Mouse (Mus musculus): ENCODE data around the gene Crim1. TPM values are rescaled to one million over a fixed set of nuclear protein-coding genes. Genes with fewer than 3 reads are reported as not detected.

Gene Crim1
- polyA plus RNA-seq, 1 experiment from 2014 or later, result 4.4 TPM

GRCm38 (mm10) chr17:78216526-78216925, 16.5 kb downstream of the Crim1 start:
- H3K4me3 ChIP-seq, result no peak overlapping the region
- no peaks in the 10 kb centered on the region for H3K9me3 ChIP-seq
- no peak overlapping the region for H3K27ac ChIP-seq
- H3K9ac ChIP-seq, result no peak overlapping the region
- H3K4me2 ChIP-seq, result no peak overlapping the region
- H3K36me3 ChIP-seq, result no peaks in the 10 kb centered on the region
- WGBS, result 63% methylated on average over 3 of the region's 3 CpGs
- ATAC-seq (ENCODE audit: borderline replicate concordance, extremely low read depth, low FRiP score, low TSS enrichment), result no peak
- H3K27me3 ChIP-seq, result peaks cover 14% of the 10 kb centered on the region; the same call in 1 of the 2 replicates
- peaks cover 42% of the 10 kb centered on the region for H3K4me1 ChIP-seq

GRCm38 (mm10) chr17:78217406-78217805, 17.4 kb downstream of the Crim1 start:
- Histone ChIP-seq H3K27me3 (peaks cover 14% of the 10 kb centered on the region; the same call in 1 of the 2 replicates), H3K4me2 (no peak overlapping the region), H3K4me3 (no peak overlapping the region), H3K9ac (no peak overlapping the region), H3K36me3 (no peaks in the 10 kb centered on the region), H3K27ac (no peak overlapping the region), H3K4me1 (peaks cover 47% of the 10 kb centered on the region), H3K9me3 (no peaks in the 10 kb centered on the region)
- 67% methylated on average over 6 of the region's 6 CpGs for WGBS
- ATAC-seq (ENCODE audit: borderline replicate concordance, extremely low read depth, low FRiP score, low TSS enrichment), result no peak

- WGBS, result 64% methylated on average over 10 of the region's 10 CpGs
- Histone ChIP-seq H3K4me3 (no peak overlapping the region), H3K4me2 (0 out of 2 replicates have a peak overlapping the region, but pooled peaks have one; percentile 8), H3K27me3 (peaks cover 9% of the 10 kb centered on the region; the same call in 1 of the 2 replicates), H3K36me3 (no peaks in the 10 kb centered on the region), H3K9me3 (no peaks in the 10 kb centered on the region), H3K9ac (no peak overlapping the region), H3K27ac (no peak overlapping the region), H3K4me1 (peaks cover 45% of the 10 kb centered on the region)
- peak; percentile 29; the same call in 1 of the 2 replicates for ATAC-seq (ENCODE audit: borderline replicate concordance, extremely low read depth, low FRiP score, low TSS enrichment)
These were observed 18.6 kb downstream of the Crim1 start for GRCm38 (mm10) chr17:78218506-78219232.

- peak; percentile 35; the same call in 1 of the 2 replicates for ATAC-seq (ENCODE audit: borderline replicate concordance, extremely low read depth, low FRiP score, low TSS enrichment)
- WGBS, result 24% methylated on average over 8 of the region's 8 CpGs
- no peak overlapping the region for H3K27ac ChIP-seq
- no peak overlapping the region for H3K9ac ChIP-seq
- H3K36me3 ChIP-seq, result no peaks in the 10 kb centered on the region
- H3K4me3 ChIP-seq, result no peak overlapping the region
- no peak overlapping the region for H3K4me2 ChIP-seq
- H3K27me3 ChIP-seq, result peaks cover 20% of the 10 kb centered on the region; the same call in 1 of the 2 replicates
- H3K9me3 ChIP-seq, result no peaks in the 10 kb centered on the region
- H3K4me1 ChIP-seq, result peaks cover 44% of the 10 kb centered on the region
These were observed 21.1 kb downstream of the Crim1 start for GRCm38 (mm10) chr17:78221007-78221642.

- no peak overlapping the region for H3K9ac ChIP-seq
- WGBS, result 91% methylated on average over 1 of the region's 1 CpGs
- H3K27me3 ChIP-seq, result peaks cover 21% of the 10 kb centered on the region; the same call in 1 of the 2 replicates
- no peaks in the 10 kb centered on the region for H3K9me3 ChIP-seq
- H3K4me2 ChIP-seq, result no peak overlapping the region
- no peak overlapping the region for H3K4me3 ChIP-seq
- peaks cover 37% of the 10 kb centered on the region for H3K4me1 ChIP-seq
- no peak overlapping the region for H3K27ac ChIP-seq
- H3K36me3 ChIP-seq, result no peaks in the 10 kb centered on the region
- no peak for ATAC-seq (ENCODE audit: borderline replicate concordance, extremely low read depth, low FRiP score, low TSS enrichment)
These were observed 21.8 kb downstream of the Crim1 start for GRCm38 (mm10) chr17:78221860-78222259.

GRCm38 (mm10) chr17:78223988-78224387, 23.9 kb downstream of the Crim1 start:
- Histone ChIP-seq H3K27me3 (peaks cover 21% of the 10 kb centered on the region; the same call in 1 of the 2 replicates), H3K9me3 (no peaks in the 10 kb centered on the region), H3K4me2 (no peak overlapping the region), H3K4me3 (no peak overlapping the region), H3K36me3 (no peaks in the 10 kb centered on the region), H3K27ac (no peak overlapping the region), H3K4me1 (peaks cover 26% of the 10 kb centered on the region), H3K9ac (no peak overlapping the region)
- WGBS, result 35% methylated on average over 10 of the region's 10 CpGs
- no peak for ATAC-seq (ENCODE audit: borderline replicate concordance, extremely low read depth, low FRiP score, low TSS enrichment)

GRCm38 (mm10) chr17:78225547-78225946, 25.5 kb downstream of the Crim1 start:
- no peaks in the 10 kb centered on the region for H3K36me3 ChIP-seq
- no peak overlapping the region for H3K4me2 ChIP-seq
- WGBS, result 59% methylated on average over 5 of the region's 5 CpGs
- peaks cover 23% of the 10 kb centered on the region for H3K4me1 ChIP-seq
- no peak overlapping the region for H3K27ac ChIP-seq
- H3K9ac ChIP-seq, result no peak overlapping the region
- ATAC-seq (ENCODE audit: borderline replicate concordance, extremely low read depth, low FRiP score, low TSS enrichment), result no peak
- no peak overlapping the region for H3K4me3 ChIP-seq
- H3K9me3 ChIP-seq, result no peaks in the 10 kb centered on the region
- H3K27me3 ChIP-seq, result peaks cover 21% of the 10 kb centered on the region; the same call in 1 of the 2 replicates

- H3K36me3 ChIP-seq, result no peaks in the 10 kb centered on the region
- H3K9me3 ChIP-seq, result no peaks in the 10 kb centered on the region
- no peak overlapping the region for H3K4me2 ChIP-seq
- peaks cover 15% of the 10 kb centered on the region; the same call in 1 of the 2 replicates for H3K4me1 ChIP-seq
- 73% methylated on average over 3 of the region's 3 CpGs for WGBS
- no peak overlapping the region for H3K9ac ChIP-seq
- H3K27me3 ChIP-seq, result peaks cover 16% of the 10 kb centered on the region; the same call in 1 of the 2 replicates
- ATAC-seq (ENCODE audit: borderline replicate concordance, extremely low read depth, low FRiP score, low TSS enrichment), result no peak
- H3K4me3 ChIP-seq, result no peak overlapping the region
- no peak overlapping the region for H3K27ac ChIP-seq
These were observed 27.2 kb downstream of the Crim1 start for GRCm38 (mm10) chr17:78227211-78227610.

GRCm38 (mm10) chr17:78231567-78231966, 31.5 kb downstream of the Crim1 start:
- Histone ChIP-seq H3K9ac (no peak overlapping the region), H3K27me3 (peaks cover 4% of the 10 kb centered on the region; the same call in 1 of the 2 replicates), H3K27ac (no peak overlapping the region), H3K36me3 (no peaks in the 10 kb centered on the region), H3K9me3 (no peaks in the 10 kb centered on the region), H3K4me2 (no peak overlapping the region), H3K4me1 (0 out of 2 replicates have a peak, but pooled peaks cover 5% of the 10 kb centered on the region), H3K4me3 (no peak overlapping the region)
- WGBS, result 84% methylated on average over 5 of the region's 5 CpGs
- ATAC-seq (ENCODE audit: borderline replicate concordance, extremely low read depth, low FRiP score, low TSS enrichment), result no peak

GRCm38 (mm10) chr17:78232703-78233102, 32.7 kb downstream of the Crim1 start:
- 69% methylated on average over 13 of the region's 13 CpGs for WGBS
- ATAC-seq (ENCODE audit: borderline replicate concordance, extremely low read depth, low FRiP score, low TSS enrichment), result no peak
- no peak overlapping the region for H3K4me3 ChIP-seq
- no peaks in the 10 kb centered on the region for H3K9me3 ChIP-seq
- H3K9ac ChIP-seq, result no peak overlapping the region
- H3K4me2 ChIP-seq, result no peak overlapping the region
- H3K27ac ChIP-seq, result no peak overlapping the region
- 0 out of 2 replicates have a peak, but pooled peaks cover 5% of the 10 kb centered on the region for H3K4me1 ChIP-seq
- no peaks in the 10 kb centered on the region for H3K36me3 ChIP-seq
- peaks cover 4% of the 10 kb centered on the region; the same call in 1 of the 2 replicates for H3K27me3 ChIP-seq

GRCm38 (mm10) chr17:78233873-78234272, 33.8 kb downstream of the Crim1 start:
- Histone ChIP-seq H3K9ac (no peak overlapping the region), H3K27me3 (peaks cover 4% of the 10 kb centered on the region; the same call in 1 of the 2 replicates), H3K4me1 (0 out of 2 replicates have a peak, but pooled peaks cover 5% of the 10 kb centered on the region), H3K4me2 (no peak overlapping the region), H3K27ac (no peak overlapping the region), H3K36me3 (no peaks in the 10 kb centered on the region), H3K4me3 (no peak overlapping the region), H3K9me3 (no peaks in the 10 kb centered on the region)
- 75% methylated on average over 6 of the region's 6 CpGs for WGBS
- ATAC-seq (ENCODE audit: borderline replicate concordance, extremely low read depth, low FRiP score, low TSS enrichment), result no peak

GRCm38 (mm10) chr17:78236126-78236525, 36.1 kb downstream of the Crim1 start:
- no peak overlapping the region for H3K4me2 ChIP-seq
- no peaks in the 10 kb centered on the region for H3K36me3 ChIP-seq
- 0 out of 2 replicates have a peak, but pooled peaks cover 5% of the 10 kb centered on the region for H3K4me1 ChIP-seq
- no peak overlapping the region for H3K4me3 ChIP-seq
- H3K9ac ChIP-seq, result no peak overlapping the region
- no peak overlapping the region for H3K27ac ChIP-seq
- no peak for ATAC-seq (ENCODE audit: borderline replicate concordance, extremely low read depth, low FRiP score, low TSS enrichment)
- H3K9me3 ChIP-seq, result no peaks in the 10 kb centered on the region
- 50% methylated on average over 12 of the region's 12 CpGs for WGBS
- H3K27me3 ChIP-seq, result peaks cover 4% of the 10 kb centered on the region; the same call in 1 of the 2 replicates
